Mouse (Mus musculus): ENCODE measurements around the gene Tns1.
A peak's percentile ranks its signal among the peaks of the same experiment; 100 is the strongest.

Tns1 gene

GRCm38 (mm10) chr1:73953317-73954014 is 170.8 kb downstream of the Tns1 start:
- no peak for DNase-seq

DNA sequence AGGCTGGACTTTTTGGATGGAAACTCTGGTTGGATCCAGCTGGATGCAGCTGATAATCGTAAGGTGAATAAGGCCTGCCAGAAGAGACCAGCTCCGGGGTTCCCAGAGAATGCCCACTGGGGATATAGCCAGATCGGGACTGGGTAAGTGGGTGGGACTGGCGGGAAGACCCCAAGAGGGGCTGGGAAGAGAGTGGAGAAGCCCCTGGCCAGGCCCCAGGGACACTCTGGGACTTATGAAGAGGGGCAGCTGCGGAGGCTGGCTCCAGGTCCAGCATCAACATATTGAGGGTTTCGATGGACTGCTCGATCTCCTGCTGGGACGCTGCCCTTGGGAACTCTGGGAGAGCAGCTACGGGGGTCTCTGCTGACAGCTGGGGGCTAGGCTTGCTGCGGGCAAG is 171.7 kb downstream of the Tns1 start:
- DNase-seq: no peak

- no peak for DNase-seq
Measured at GRCm38 (mm10) chr1:73951178-73951577, 173.1 kb downstream of the Tns1 start.

- DNase-seq: no peak
Measured at GRCm38 (mm10) chr1:73948757-73949156, 175.5 kb downstream of the Tns1 start.

GRCm38 (mm10) chr1:73947525-73948304 is 176.5 kb downstream of the Tns1 start:
- no peak for DNase-seq

GRCm38 (mm10) chr1:73946701-73947100 is 177.5 kb downstream of the Tns1 start:
- DNase-seq: no peak

- DNase-seq: peak; percentile 57
Measured at GRCm38 (mm10) chr1:73944393-73944792, 179.9 kb downstream of the Tns1 start.

DNA sequence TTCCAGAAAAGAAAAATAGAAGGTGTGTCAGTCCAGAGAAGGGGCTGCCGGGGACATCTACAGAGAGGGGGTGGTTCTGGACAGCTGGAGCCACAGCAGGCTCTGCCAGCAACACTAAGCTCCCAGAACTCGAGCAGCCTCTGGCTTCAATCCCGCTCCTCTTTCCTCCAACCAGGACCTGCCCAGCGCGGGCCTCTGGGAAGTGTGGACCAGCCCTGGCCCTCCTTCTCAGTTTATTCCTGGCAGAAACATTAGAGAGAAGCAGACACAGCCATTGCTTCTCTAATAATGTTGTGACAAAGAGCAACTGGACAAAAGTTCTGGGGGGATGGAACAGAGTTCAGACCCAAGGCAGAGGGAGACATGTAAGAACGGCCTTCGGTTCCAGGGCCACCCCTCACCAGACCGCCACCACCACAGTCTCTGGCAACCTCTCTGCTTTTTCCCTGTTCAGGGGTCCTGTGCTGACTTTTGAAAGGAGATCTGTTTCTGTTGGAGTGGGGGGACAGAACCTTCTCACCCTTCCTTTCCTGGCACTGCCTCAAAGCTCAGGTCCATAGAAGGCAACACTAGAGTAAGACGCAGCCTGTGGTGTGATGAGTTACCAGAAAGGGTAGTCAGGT is 180.5 kb downstream of the Tns1 start:
- DNase-seq: peak; percentile 90

GRCm38 (mm10) chr1:73943255-73943654 is 181.0 kb downstream of the Tns1 start:
- DNase-seq: no peak

DNA sequence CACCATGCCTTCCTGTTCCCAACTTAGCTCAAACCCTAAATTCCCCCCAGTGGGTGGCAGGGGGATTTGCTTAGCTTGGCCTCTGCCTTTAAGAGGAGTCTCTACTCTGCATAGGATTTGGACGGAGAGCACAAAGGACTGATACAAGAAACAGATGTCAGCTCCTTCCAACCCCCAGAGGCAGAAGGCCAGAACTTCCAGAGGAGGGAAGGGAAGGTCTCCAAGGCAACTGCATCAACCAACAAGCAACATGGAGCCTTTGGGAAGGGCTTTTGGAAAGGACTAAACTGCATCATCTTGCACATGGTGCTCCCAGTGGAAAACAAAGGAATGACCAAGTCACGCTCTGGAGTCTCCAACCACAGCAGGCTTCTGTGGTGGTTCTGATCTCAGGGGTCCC is 182.0 kb downstream of the Tns1 start:
- peak; percentile 84 for DNase-seq

DNA sequence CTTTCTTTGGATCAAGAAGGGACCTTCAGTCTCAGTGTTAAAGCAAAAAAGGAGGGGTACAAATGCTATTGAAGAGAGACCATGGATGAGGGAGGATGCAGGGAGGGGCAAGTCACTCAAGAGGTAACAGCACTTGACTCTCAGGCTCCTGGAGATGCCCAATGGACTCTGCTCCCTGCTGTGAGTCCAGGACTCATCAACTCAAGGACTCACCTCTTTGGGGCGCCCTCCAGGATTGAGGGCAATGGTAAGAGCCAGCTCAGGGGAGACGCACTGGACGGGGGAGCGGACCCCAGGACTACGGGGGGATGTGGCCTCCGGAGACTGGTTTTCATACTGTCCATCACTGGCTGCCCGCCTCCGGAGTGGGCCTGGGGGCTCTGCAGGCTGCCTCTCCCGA is 182.6 kb downstream of the Tns1 start:
- no peak for DNase-seq

- DNase-seq: no peak
Measured at GRCm38 (mm10) chr1:73940491-73941204, 183.6 kb downstream of the Tns1 start.

DNA sequence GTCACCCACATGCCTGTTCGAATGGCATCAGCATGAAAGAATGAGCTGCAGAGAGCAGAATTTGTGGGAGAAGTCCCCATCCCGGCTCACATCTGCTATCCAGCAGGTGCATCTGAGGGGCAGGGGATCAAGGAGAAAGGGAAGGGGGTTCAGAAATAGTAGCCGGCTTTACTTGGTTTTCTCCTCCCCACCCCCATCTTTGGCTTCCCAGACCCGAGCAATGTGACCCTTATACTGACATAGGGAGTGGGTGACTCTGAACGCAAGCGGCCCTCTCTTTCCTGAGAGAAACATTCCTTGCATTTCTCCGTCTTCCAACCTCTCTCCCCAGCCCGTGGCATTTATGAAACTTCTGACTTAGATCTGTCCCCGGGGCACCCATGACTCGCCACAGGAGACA is 185.7 kb downstream of the Tns1 start:
- no peak for DNase-seq

DNA sequence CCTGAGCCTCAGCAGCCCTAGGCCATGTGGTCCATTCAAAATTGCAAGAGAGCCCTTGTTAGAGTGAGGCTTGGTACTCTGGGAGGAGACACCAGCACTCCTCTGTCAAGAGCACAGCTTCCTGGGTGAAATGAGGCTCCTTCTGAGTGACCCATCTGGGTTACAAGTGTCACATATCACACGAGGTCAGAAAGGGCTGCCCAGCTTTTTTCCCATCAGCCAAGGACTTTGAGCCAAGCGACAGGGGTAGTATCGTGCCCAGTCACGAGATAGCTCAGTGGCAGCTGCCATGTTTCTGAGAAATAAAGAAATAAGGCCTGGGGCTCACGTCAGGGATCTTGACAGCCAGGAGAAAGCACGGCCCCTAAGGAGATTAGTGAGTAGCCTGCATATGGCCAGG is 186.4 kb downstream of the Tns1 start:
- DNase-seq: no peak

GRCm38 (mm10) chr1:73936537-73936936 is 187.7 kb downstream of the Tns1 start:
- no peak for DNase-seq

GRCm38 (mm10) chr1:73935442-73936080 is 188.7 kb downstream of the Tns1 start:
- DNase-seq: no peak

- no peak for DNase-seq
Measured at GRCm38 (mm10) chr1:73933146-73933490, 191.1 kb downstream of the Tns1 start.

DNA sequence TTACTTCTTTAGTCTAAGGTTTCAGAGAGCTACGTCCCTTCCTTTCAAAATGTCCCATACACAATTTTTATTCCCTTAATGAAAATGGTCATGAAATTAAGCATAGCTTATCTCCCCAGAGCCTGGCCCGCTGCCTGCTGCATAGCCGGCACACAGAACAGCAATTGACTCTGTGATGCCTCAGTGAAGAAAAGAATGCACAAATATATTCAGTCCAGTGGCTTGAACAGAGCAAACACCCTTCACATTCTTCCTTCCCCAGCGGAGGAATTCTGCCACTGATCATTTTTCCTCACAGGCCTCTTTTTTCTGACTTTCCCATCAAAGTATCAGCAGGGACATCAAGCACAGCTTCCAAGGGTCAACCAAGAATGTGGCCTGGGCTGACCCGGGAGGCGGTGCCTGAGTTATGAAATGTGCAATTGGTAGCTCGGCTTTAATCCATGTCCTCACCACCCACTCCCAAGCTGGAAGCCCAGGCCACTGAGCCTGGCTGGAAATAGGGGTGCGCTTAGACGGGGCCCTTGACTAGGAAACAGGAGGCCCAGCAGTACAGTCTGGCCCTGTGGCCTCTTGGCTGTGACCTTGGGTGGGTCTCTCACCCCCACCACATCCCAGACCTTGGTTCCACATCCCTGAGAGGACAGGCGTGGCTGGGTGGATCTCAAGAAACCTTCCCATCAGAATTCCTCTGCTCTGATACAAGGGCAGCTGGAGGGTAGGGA is 191.7 kb downstream of the Tns1 start:
- peak; percentile 84 for DNase-seq

GRCm38 (mm10) chr1:73931851-73932250 is 192.4 kb downstream of the Tns1 start:
- no peak for DNase-seq

DNA sequence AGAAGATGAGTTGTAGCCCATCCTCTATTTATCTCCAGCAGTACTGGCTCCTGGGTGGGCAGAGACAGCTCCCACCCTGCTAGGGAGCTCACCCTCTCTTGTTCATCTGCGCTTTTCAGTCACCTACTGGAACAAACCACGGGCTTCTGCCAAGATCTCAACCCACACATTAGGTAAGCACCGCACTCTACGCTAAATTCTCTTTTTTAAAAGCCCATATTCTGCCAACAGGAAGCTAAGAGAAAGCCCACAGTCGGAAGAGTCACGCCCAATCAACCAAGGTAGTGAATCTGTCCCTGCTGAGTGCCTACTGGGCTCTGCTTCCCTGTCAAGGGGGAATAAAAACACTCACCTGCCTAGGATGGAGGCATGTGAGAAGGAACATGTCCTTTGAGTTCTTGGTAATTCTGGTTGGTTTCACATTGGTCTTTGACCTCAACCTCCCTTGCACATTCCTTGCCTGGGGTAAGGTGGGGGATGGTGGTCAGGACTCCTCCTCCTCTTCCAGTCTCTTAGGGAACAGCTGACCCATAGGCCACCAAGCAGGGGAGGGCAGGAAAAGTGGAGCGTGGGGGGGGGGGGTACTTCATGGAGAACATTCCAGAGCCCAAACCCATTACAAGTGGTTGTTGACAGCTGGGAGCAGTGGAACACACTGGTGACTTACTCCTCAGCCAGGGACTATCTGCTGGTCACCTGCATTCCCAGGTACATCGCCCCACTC is 193.7 kb downstream of the Tns1 start:
- no peak for DNase-seq

GRCm38 (mm10) chr1:73929952-73930329 is 194.3 kb downstream of the Tns1 start:
- no peak for DNase-seq
